In genomic region chr17:81291829-81292228, GRCm38 (mm10) we compare ENCODE assay signal across 35 mouse cellular contexts.
"Had no signal": no experiment of that assay in that cellular context is flagged by ENCODE, and none has a peak within 500 bp of the region (broad histone marks: within the 10 kb centered on the region; RNA-seq: fewer than 3 reads in every experiment).

No protein-coding gene starts in this region.

- H3K36me3 ChIP-seq: heart, embryonic 10.5 days; heart, embryonic 12.5 days; heart, embryonic 13.5 days; heart, embryonic 15.5 days; hindbrain, embryonic 10.5 days; hindbrain, embryonic 12.5 days; hindbrain, embryonic 13.5 days; hindbrain, embryonic 15.5 days; intestine, embryonic 15.5 days; kidney, embryonic 15.5 days had no signal

- DNase-seq: heart, postnatal 10 days; heart, postnatal 14 days; heart, postnatal 36 days; heart, postnatal 4 days; kidney, adult 11 months; kidney, adult 18-20 months; kidney, adult 2 months; kidney, adult 8-10 months; kidney, adult 9 months; kidney, postnatal 10 days; kidney, postnatal 14 days; kidney, postnatal 25 days; kidney, postnatal 36 days; kidney, postnatal 4 days; layer of hippocampus, adult 9-11 months; layer of hippocampus, postnatal 36 days had no signal

- H3K4me1 ChIP-seq: heart, embryonic 10.5 days; heart, embryonic 12.5 days; heart, embryonic 13.5 days; heart, embryonic 15.5 days; hindbrain, embryonic 10.5 days; hindbrain, embryonic 12.5 days; hindbrain, embryonic 13.5 days; hindbrain, embryonic 15.5 days; intestine, embryonic 15.5 days; kidney, embryonic 15.5 days had no signal

- H3K4me2 ChIP-seq: heart, embryonic 11.5 days; heart, embryonic 12.5 days; heart, embryonic 13.5 days; heart, embryonic 15.5 days; hindbrain, embryonic 12.5 days; hindbrain, embryonic 13.5 days; hindbrain, embryonic 14.5 days; hindbrain, embryonic 15.5 days; intestine, embryonic 15.5 days; kidney, embryonic 15.5 days had no signal

- H3K4me3 ChIP-seq: heart, embryonic 10.5 days; heart, embryonic 12.5 days; heart, embryonic 13.5 days; heart, embryonic 15.5 days; hindbrain, embryonic 10.5 days; hindbrain, embryonic 12.5 days; hindbrain, embryonic 13.5 days; hindbrain, embryonic 15.5 days; intestine, embryonic 15.5 days; kidney, embryonic 15.5 days; layer of hippocampus, adult 2 months had no signal

- H3K9ac ChIP-seq: heart, embryonic 12.5 days; heart, embryonic 13.5 days; heart, embryonic 15.5 days; hindbrain, embryonic 12.5 days; hindbrain, embryonic 13.5 days; hindbrain, embryonic 14.5 days; hindbrain, embryonic 15.5 days; intestine, embryonic 15.5 days; kidney, embryonic 15.5 days had no signal

- ATAC-seq: hindbrain, embryonic 16.5 days; hindbrain, postnatal 0 days; inflammation-experienced regulatory T-cells, adult 6 months; intestine, embryonic 15.5 days; intestine, embryonic 16.5 days; intestine, postnatal 0 days had no signal

- H3K9me3 ChIP-seq: heart, embryonic 10.5 days; heart, embryonic 12.5 days; heart, embryonic 13.5 days; heart, embryonic 15.5 days; hindbrain, embryonic 10.5 days; hindbrain, embryonic 12.5 days; hindbrain, embryonic 13.5 days; hindbrain, embryonic 15.5 days; intestine, embryonic 15.5 days; kidney, embryonic 15.5 days had no signal

- H3K27ac ChIP-seq: heart, embryonic 10.5 days; heart, embryonic 13.5 days; heart, embryonic 15.5 days; hindbrain, embryonic 10.5 days; hindbrain, embryonic 12.5 days; hindbrain, embryonic 13.5 days; hindbrain, embryonic 14.5 days; hindbrain, embryonic 15.5 days; hindbrain, postnatal 0 days; intestine, embryonic 15.5 days; kidney, embryonic 15.5 days; kidney, postnatal 0 days; layer of hippocampus, adult 2 months had no signal

- H3K27me3 ChIP-seq: heart, embryonic 12.5 days; heart, embryonic 13.5 days; heart, embryonic 15.5 days; hindbrain, embryonic 12.5 days; hindbrain, embryonic 13.5 days; hindbrain, embryonic 15.5 days; intestine, embryonic 15.5 days; kidney, embryonic 15.5 days had no signal
